Mouse (Mus musculus): Measurements from ENCODE around the gene Il16.
"Not testable (repeated sequence)": the region's sequence is repeated elsewhere in the genome, so short reads cannot be mapped to it uniquely, and the experiment has no call there.

Il16 gene

DNA sequence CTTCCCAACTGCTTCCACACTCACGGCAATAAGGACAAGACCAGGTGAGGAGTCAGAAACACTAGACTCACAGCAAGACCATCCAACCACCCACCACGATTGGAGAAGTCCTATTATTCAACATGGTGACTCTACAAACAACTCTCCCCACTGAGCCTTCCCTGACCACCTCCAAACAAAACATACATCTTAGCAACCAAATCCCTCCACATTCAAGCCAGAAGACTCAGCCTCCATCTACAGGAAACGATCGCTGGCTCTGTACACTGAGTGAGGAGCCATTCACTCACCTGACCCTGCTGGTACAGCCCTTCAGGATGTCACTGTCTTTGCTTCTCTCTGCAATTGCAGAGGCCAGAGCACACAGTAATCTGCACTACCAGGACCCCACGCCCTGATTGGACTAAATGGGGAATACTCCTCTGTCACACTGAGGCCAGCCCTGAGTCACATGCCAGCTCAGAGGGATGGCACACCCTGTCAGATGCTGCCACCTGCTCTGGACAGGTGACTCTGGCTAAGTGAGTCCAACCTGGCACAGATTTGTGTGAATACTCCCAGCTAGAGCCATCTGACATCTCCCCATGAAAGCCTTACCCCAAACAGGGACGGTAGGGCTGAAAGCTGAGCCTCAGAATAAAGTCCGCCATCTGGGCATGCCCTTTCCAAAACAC is 10.3 kb downstream of the Il16 start:
- in situ Hi-C loops (cut with MboI, MseI): no loop called here

DNA sequence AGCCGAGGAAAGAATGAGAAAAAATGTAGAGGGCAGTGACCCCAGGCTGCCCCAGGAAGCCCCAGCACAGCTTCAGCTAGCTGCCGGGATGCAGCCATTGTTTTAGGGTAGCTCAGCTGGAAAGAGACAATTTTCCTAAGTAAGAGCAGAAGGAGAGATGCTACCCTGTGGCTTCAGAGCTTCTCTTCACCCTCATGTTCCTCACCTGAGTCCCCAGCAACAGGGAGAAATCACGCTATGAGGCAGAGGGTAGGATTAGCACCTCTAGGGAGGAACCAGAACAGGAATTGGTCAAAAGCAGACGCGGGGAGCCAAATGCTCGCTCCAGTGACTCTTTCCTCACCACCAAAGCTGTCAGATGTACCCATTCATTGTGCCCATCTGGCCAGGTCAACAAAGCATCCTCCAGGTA is 10.8 kb downstream of the Il16 start:
- in situ Hi-C loops (cut with MboI, MseI): no loop called here

DNA sequence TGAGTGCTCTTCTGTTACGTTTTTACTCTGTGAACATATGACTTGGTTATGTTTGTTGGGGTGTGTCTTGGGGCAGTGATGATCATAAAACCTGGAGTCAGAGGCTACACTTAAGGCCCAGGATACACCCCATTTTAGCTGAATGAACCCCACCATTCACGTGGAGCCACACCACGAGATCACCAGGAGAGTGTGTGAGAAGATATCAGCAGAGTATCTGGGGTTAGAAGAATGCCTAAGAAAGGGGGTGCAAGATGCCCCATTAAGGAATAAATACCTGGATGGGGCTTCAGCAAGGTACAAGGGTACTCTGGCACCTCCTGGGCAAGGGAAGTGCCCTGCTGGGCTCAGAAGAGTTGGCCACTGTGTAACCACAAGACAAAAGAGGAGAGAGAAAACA is 11.3 kb downstream of the Il16 start:
- in situ Hi-C loops (cut with MboI, MseI): no loop called here

- in situ Hi-C loops (cut with MboI, MseI): no loop called here
Measured at GRCm38 (mm10) chr7:83732781-83733180, 12.7 kb downstream of the Il16 start.

DNA sequence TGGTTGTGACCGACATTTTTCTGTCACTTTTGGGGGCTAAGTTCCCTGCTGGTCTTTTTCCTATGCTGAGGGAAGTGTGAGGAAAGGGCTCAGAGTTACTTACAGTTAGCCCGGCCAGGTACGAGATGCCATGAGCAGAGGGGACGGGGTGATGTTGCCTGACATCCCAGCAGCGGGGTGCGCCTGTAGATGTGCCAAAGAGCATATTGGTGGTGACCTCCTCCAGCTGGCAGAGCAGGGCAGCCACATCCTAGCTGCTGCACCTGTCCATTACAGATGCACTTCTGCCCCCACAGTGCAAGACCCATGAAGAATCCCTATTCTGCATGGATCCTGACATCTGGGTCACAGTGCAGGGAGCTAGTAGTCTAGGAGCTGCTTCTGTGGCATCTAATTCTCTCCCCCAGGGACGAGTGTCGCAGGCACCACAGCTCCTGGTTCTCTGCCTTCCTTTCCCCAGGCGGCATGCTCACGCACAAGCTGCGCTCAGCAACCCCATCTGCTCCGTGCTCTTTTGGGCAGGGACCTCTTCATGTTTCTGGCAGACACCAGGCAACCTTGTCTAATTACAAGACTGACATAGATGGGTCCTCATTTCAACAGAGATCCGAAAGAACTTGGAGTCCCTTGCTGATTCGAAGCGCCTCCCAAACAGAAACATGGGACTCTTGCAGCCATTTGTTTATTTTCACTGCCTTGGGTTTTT is 13.4 kb downstream of the Il16 start:
- in situ Hi-C loops (cut with MboI, MseI): no loop called here

- in situ Hi-C loops (cut with MboI, MseI): no loop called here
Measured at GRCm38 (mm10) chr7:83731297-83731696, 14.2 kb downstream of the Il16 start.

DNA sequence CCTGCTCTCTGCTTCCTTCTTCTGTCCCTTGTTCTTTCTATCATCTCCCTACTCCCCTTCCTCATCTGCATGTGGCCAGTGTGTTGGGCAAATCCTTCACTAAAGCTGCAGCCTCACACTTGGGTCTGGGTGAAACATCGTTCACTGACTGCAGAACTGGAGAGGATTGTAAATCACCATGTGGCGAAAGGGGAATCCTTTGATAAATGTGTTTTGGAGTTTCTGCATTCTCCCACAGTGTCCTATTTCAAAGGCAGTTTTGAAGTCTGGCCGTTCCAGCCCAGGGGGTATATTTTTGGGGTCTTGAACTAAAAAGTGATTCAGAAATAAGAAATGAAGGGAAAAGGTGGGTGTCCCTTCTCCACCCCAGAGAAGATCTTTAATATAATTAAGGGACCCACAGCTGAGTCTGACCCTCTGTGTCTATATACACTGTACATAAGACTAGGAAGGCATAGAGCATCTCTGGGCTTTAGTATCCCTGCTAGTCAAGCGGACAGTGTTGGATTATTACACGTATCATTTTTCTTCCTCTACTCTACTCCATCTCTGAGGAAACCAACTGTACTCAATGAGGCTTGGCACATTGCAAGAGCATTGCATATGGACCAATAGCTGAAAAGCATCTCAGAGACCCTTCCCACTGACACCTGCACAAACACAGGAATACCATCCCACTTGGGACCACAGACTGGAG is 18.4 kb downstream of the Il16 start:
- in situ Hi-C loops (cut with MboI, MseI): no loop called here

- in situ Hi-C loops (cut with MboI, MseI): no loop called here
Measured at GRCm38 (mm10) chr7:83725801-83726200, 19.7 kb downstream of the Il16 start.

- in situ Hi-C loops (cut with MboI, MseI): no loop called here
Measured at GRCm38 (mm10) chr7:83724541-83724940, 21.0 kb downstream of the Il16 start.

DNA sequence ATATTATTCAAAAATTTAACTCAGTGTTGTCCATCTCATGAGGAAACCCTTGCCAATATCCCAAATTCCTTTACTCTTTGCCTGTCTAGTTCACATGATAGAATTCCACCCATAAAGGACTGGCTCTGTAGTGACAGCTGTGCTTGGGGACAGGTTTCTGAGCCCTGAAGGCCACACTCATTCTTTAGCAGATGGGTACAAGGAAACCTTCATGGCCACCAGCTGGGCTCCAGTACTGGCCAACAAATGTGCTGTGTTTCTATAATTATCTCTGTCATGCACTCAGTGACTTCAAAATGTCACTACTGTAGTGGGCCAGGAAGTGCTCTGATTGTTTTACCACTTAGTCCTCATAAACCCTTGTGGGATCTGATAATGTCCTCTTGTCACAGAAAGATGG is 21.6 kb downstream of the Il16 start:
- in situ Hi-C loops (cut with MboI, MseI): no loop called here

- in situ Hi-C loops (cut with MboI, MseI): no loop called here
Measured at GRCm38 (mm10) chr7:83723221-83723620, 22.3 kb downstream of the Il16 start.

DNA sequence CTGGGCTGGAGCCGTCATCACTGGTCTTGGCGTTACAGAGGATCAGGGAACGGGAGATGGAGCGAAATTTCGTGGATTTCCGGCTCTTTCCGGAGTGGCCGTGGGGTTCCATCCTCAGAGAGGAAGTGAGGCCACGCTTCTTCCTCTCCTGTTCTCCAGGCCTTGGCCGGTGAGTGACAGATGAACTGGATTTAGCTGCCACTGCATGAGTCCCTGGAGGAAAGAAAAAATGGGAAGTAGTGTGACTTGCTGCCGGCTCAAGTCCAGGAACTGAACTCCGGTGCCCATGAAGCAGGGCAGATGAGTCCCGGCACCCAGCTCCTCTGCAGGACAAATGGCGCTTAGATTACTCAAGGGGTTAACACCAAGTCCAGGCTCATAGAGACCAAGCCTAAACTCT is 23.0 kb downstream of the Il16 start:
- in situ Hi-C loops (cut with MboI, MseI): no loop called here

DNA sequence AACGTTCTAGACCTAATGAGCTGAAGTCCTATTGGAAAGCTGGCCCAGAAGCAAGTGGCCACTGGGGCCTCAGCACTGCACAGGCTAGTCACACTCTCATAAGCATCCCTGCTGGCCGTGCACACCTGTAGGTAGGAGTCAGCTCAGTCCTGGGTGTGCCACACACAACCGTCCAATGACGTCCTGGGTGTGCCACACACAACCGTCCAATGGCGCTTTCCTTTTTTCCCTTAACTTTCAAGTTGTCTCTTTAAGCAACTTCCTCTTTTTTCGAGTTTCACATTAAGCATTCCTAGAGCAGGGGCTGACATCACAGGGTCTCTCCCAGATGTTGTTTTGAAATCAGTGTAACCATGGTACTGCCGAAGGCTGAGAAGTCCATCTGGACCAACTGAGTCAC is 25.3 kb downstream of the Il16 start:
- in situ Hi-C loops (cut with MboI, MseI): no loop called here

- in situ Hi-C loops (cut with MboI, MseI): no loop called here
Measured at GRCm38 (mm10) chr7:83717021-83717725, 28.4 kb downstream of the Il16 start.

GRCm38 (mm10) chr7:83713639-83714038 is 31.9 kb downstream of the Il16 start:
- in situ Hi-C loops (cut with MboI, MseI): no loop called here

GRCm38 (mm10) chr7:83711676-83712259 is 33.8 kb downstream of the Il16 start:
- in situ Hi-C loops (cut with MboI, MseI): not testable (repeated sequence)

GRCm38 (mm10) chr7:83703046-83703775 is 42.3 kb downstream of the Il16 start:
- in situ Hi-C loops (cut with MboI, MseI): no loop called here

DNA sequence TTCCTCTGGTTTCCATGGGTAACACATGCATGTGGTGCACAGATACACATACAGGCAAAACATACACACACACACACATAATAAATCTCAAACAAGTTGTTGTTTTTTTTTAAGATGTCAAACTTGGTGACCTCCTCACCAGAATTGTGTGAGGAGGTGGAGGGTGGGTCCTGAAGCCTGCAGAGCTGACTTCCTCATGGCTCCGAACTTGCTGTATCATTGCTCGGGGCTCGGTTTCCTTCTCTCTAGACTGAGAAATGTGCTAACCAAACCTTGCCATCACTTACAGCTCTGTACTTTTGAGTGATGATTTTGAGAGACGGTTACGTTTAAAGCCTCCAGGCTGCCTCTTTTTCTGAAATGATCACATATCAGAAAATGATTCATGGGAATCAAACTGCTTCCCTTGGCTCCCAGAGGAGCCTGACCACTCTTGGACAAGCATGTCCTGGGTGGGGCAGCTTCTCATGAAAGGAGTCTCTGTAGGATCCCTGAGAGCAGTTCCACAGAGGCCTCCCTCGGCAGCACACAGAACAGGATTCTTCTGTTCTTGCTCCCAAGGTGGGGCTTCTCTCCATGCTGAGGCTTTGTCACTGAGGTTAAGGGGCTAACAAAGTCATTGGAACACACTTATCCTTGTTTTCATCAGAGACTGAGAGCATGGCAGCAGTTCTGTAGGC is 46.3 kb downstream of the Il16 start:
- in situ Hi-C loops (cut with MboI, MseI): loop anchor here (10.0 kb wide), 1 partner anchor 1634 kb away; no protein-coding TSS in a partner anchor

GRCm38 (mm10) chr7:83695449-83696212 is 49.9 kb downstream of the Il16 start:
- in situ Hi-C loops (cut with MboI, MseI): loop anchor here (10.0 kb wide), 1 partner anchor 1631 kb away; no protein-coding TSS in a partner anchor

All from T-helper 1 cell (primary cell).